Mouse (Mus musculus): Measurements from ENCODE around the gene Tcaim. TPM values are rescaled to one million over a fixed set of nuclear protein-coding genes. Genes with fewer than 3 reads are reported as not detected.

Tcaim gene
- polyA plus RNA-seq, 1 experiment from 2014 or later: 8.5 TPM

GRCm38 (mm10) chr9:122856716-122857115, 51.4 kb downstream of the Tcaim start:
- WGBS: over 99% methylated on average over 3 of the region's 3 CpGs
- no peak for ATAC-seq (ENCODE audit: low FRiP score, low read depth)
- Histone ChIP-seq H3K4me1 (replicated peaks) (no peaks in the 10 kb centered on the region), H3K9me3 (no peaks in the 10 kb centered on the region), H3K27ac (replicated peaks) (no peak overlapping the region), H3K4me2 (no peak overlapping the region), H3K36me3 (peaks cover 94% of the 10 kb centered on the region), H3K4me3 (no peak overlapping the region), H3K9ac (no peak overlapping the region), H3K27me3 (no peaks in the 10 kb centered on the region)

GRCm38 (mm10) chr9:122860752-122861151, 55.4 kb downstream of the Tcaim start:
- no peak overlapping the region for H3K9ac ChIP-seq
- no peak for ATAC-seq (ENCODE audit: low FRiP score, low read depth)
- H3K4me2 ChIP-seq: no peak overlapping the region
- peaks cover 20% of the 10 kb centered on the region for H3K4me1 ChIP-seq (replicated peaks)
- no peaks in the 10 kb centered on the region for H3K27me3 ChIP-seq
- H3K27ac ChIP-seq (replicated peaks): no peak overlapping the region
- no peak overlapping the region for H3K4me3 ChIP-seq
- H3K36me3 ChIP-seq: peaks cover 63% of the 10 kb centered on the region
- H3K9me3 ChIP-seq: no peaks in the 10 kb centered on the region

- H3K27me3 ChIP-seq: no peaks in the 10 kb centered on the region
- peaks cover 20% of the 10 kb centered on the region for H3K4me1 ChIP-seq (replicated peaks)
- no peak overlapping the region for H3K9ac ChIP-seq
- H3K4me3 ChIP-seq: no peak overlapping the region
- H3K36me3 ChIP-seq: peaks cover 36% of the 10 kb centered on the region
- no peak overlapping the region for H3K27ac ChIP-seq (replicated peaks)
- H3K9me3 ChIP-seq: no peaks in the 10 kb centered on the region
- H3K4me2 ChIP-seq: peak overlapping the region; percentile 59
- no peak for ATAC-seq (ENCODE audit: low FRiP score, low read depth)
- 95% methylated on average over 2 of the region's 2 CpGs for WGBS
Observed at GRCm38 (mm10) chr9:122863731-122864130, 58.4 kb downstream of the Tcaim start.

GRCm38 (mm10) chr9:122864848-122865247, 59.5 kb downstream of the Tcaim start:
- WGBS: 60% methylated on average over 3 of the region's 3 CpGs

GRCm38 (mm10) chr9:122865697-122866166, 60.4 kb downstream of the Tcaim start, which contains the start of gene Zfp445:
Gene Zfp445, minus strand, starts transcription at chr9:122866006.
- H3K9me3 ChIP-seq: no peaks in the 10 kb centered on the region
- H3K9ac ChIP-seq: peak within 1 kb of the TSS; percentile 88
- peak; percentile 93 for ATAC-seq (ENCODE audit: low FRiP score, low read depth)
- H3K4me3 ChIP-seq: peak within 1 kb of the TSS; percentile 87
- H3K36me3 ChIP-seq: peaks cover 16% of the 10 kb centered on the region
- peak within 1 kb of the TSS; percentile 82 for H3K27ac ChIP-seq (replicated peaks)
- peak within 1 kb of the TSS; percentile 59 for H3K4me2 ChIP-seq
- H3K27me3 ChIP-seq: no peaks in the 10 kb centered on the region
- WGBS: under 1% methylated on average over 34 of the region's 34 CpGs
- H3K4me1 ChIP-seq (replicated peaks): peaks cover 20% of the 10 kb centered on the region

More at GRCm38 (mm10) chr9:122864848-122865247, 59.5 kb downstream of the Tcaim start:
- Histone ChIP-seq H3K4me1 (replicated peaks) (peaks cover 20% of the 10 kb centered on the region), H3K9me3 (no peaks in the 10 kb centered on the region), H3K36me3 (peaks cover 25% of the 10 kb centered on the region), H3K4me3 (peak overlapping the region; percentile 87), H3K9ac (peak overlapping the region; percentile 88), H3K27ac (replicated peaks) (no peak overlapping the region), H3K27me3 (no peaks in the 10 kb centered on the region), H3K4me2 (peak overlapping the region; percentile 59)
- no peak for ATAC-seq (ENCODE audit: low FRiP score, low read depth)

GRCm38 (mm10) chr9:122866192-122866591, 60.9 kb downstream of the Tcaim start:
- 88% methylated on average over 4 of the region's 4 CpGs for WGBS

GRCm38 (mm10) chr9:122872595-122872994, 67.3 kb downstream of the Tcaim start:
- no peak for ATAC-seq (ENCODE audit: low FRiP score, low read depth)
- Histone ChIP-seq H3K9ac (no peak overlapping the region), H3K27ac (replicated peaks) (no peak overlapping the region), H3K4me1 (replicated peaks) (no peaks in the 10 kb centered on the region), H3K4me2 (no peak overlapping the region), H3K27me3 (no peaks in the 10 kb centered on the region), H3K4me3 (no peak overlapping the region), H3K9me3 (no peaks in the 10 kb centered on the region), H3K36me3 (no peaks in the 10 kb centered on the region)
- 87% methylated on average over 4 of the region's 4 CpGs for WGBS

More at GRCm38 (mm10) chr9:122866192-122866591, 60.9 kb downstream of the Tcaim start:
- H3K4me1 ChIP-seq (replicated peaks): peaks cover 20% of the 10 kb centered on the region
- peaks cover 12% of the 10 kb centered on the region for H3K36me3 ChIP-seq
- no peaks in the 10 kb centered on the region for H3K27me3 ChIP-seq
- peak; percentile 27; the same call in 1 of the 2 replicates for ATAC-seq (ENCODE audit: low FRiP score, low read depth)
- peak overlapping the region; percentile 59 for H3K4me2 ChIP-seq
- no peaks in the 10 kb centered on the region for H3K9me3 ChIP-seq
- no peak overlapping the region for H3K27ac ChIP-seq (replicated peaks)
- peak overlapping the region; percentile 87 for H3K4me3 ChIP-seq
- H3K9ac ChIP-seq: no peak overlapping the region; the same call in 1 of the 2 replicates

- Histone ChIP-seq H3K4me1 (replicated peaks) (no peaks in the 10 kb centered on the region), H3K9me3 (no peaks in the 10 kb centered on the region), H3K36me3 (no peaks in the 10 kb centered on the region), H3K9ac (no peak overlapping the region), H3K4me3 (no peak overlapping the region), H3K4me2 (no peak overlapping the region), H3K27ac (replicated peaks) (no peak overlapping the region), H3K27me3 (no peaks in the 10 kb centered on the region)
- 71% methylated on average over 1 of the region's 1 CpGs for WGBS
- ATAC-seq (ENCODE audit: low FRiP score, low read depth): no peak
Observed at GRCm38 (mm10) chr9:122874653-122875052, 69.3 kb downstream of the Tcaim start.

GRCm38 (mm10) chr9:122875145-122875544, 69.8 kb downstream of the Tcaim start:
- no peaks in the 10 kb centered on the region for H3K27me3 ChIP-seq
- H3K4me2 ChIP-seq: no peak overlapping the region
- 93% methylated on average over 2 of the region's 2 CpGs for WGBS
- H3K9ac ChIP-seq: no peak overlapping the region
- H3K36me3 ChIP-seq: no peaks in the 10 kb centered on the region
- ATAC-seq (ENCODE audit: low FRiP score, low read depth): no peak
- no peaks in the 10 kb centered on the region for H3K9me3 ChIP-seq
- H3K4me3 ChIP-seq: no peak overlapping the region
- H3K27ac ChIP-seq (replicated peaks): no peak overlapping the region
- H3K4me1 ChIP-seq (replicated peaks): no peaks in the 10 kb centered on the region

- Histone ChIP-seq H3K27me3 (no peaks in the 10 kb centered on the region), H3K36me3 (no peaks in the 10 kb centered on the region; the same call in 1 of the 2 replicates), H3K4me2 (peak within 1 kb of the TSS; percentile 84), H3K4me1 (replicated peaks) (peaks cover 14% of the 10 kb centered on the region), H3K9ac (no peak within 1 kb of the TSS), H3K4me3 (peak within 1 kb of the TSS; percentile 89), H3K9me3 (no peaks in the 10 kb centered on the region), H3K27ac (replicated peaks) (peak within 1 kb of the TSS; percentile 82)
- 87% methylated on average over 3 of the region's 3 CpGs for WGBS
- ATAC-seq (ENCODE audit: low FRiP score, low read depth): no peak
Observed at GRCm38 (mm10) chr9:122885385-122885784, 80.0 kb downstream of the Tcaim start, which contains the start of gene Zkscan7. Gene Zkscan7, plus strand, starts transcription at chr9:122885685.

Other genes starting within 250 kb of the Tcaim start
- not detected in 2 replicates for gene Topaz1, start 58.2 kb upstream of the Tcaim start, polyA plus RNA-seq (2015; fragmentation: Nextera tagmentation; extraction: Ambion mirVana)
- 0.53 and 0.66 TPM in 2 replicates for gene Gm35549, start 38.5 kb downstream of the Tcaim start, polyA plus RNA-seq (2015; fragmentation: Nextera tagmentation; extraction: Ambion mirVana)
- gene Zfp445, start 60.5 kb downstream of the Tcaim start, polyA plus RNA-seq (2015; fragmentation: Nextera tagmentation; extraction: Ambion mirVana): 96.3 and 96.8 TPM in 2 replicates
- gene Zkscan7, start 80.1 kb downstream of the Tcaim start, polyA plus RNA-seq (2015; fragmentation: Nextera tagmentation; extraction: Ambion mirVana): 3.3 and 4.5 TPM in 2 replicates
- gene Zfp105, start 117.5 kb downstream of the Tcaim start, polyA plus RNA-seq (2015; fragmentation: Nextera tagmentation; extraction: Ambion mirVana): 18.3 and 19.5 TPM in 2 replicates
- gene 1110059G10Rik, start 145.5 kb downstream of the Tcaim start, polyA plus RNA-seq (2015; fragmentation: Nextera tagmentation; extraction: Ambion mirVana): 24.0 and 32.8 TPM in 2 replicates
- gene Kif15, start 145.5 kb downstream of the Tcaim start, polyA plus RNA-seq (2015; fragmentation: Nextera tagmentation; extraction: Ambion mirVana): 13.4 and 17.4 TPM in 2 replicates
- gene Tmem42, start 215.8 kb downstream of the Tcaim start, polyA plus RNA-seq (2015; fragmentation: Nextera tagmentation; extraction: Ambion mirVana): 27.2 and 28.2 TPM in 2 replicates
- gene Tgm4, start 229.2 kb downstream of the Tcaim start, polyA plus RNA-seq (2015; fragmentation: Nextera tagmentation; extraction: Ambion mirVana): 0.53 and 1.1 TPM in 2 replicates

Data from hindbrain, embryonic 15.5 days (tissue).